Mouse (Mus musculus): ENCODE data around the gene Casz1. TPM values are rescaled to one million over a fixed set of nuclear protein-coding genes. Genes with fewer than 3 reads are reported as not detected.

Casz1 gene
- polyA plus RNA-seq, 1 experiment = 120 TPM

DNA sequence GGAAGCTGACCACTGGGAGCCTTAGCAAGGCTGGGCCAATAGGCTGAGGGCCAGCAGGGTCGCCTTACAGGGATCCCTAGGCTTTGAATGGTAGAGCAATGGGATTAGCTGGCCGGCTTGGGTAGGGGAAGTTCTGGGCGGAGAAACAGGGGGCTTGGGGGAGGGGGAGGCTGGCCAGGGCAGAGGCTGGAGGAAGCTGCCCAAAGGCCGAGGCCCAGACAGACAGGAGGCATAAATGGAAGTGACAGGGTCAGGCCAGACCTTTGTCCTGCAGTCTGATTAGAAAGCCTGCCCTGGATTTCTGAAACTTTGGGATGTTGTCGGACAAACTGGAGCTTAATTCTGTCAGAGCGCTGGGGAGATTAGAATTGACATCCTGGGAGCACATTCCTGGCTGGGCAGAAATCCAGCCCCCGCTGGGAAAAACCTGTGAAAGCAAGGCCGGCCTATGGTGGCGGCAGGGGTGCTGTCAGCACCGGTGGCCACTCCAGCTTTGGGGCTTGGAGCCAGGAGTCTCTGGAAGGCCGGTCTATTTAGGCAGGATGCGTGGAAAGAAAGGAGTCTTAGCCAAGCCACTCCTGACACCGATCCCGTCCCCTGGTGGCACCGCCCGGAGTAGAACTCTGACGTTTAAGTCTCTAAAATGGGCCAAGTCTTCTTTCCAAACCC lies 76.9 kb downstream of the Casz1 start:
- 72% methylated on average over 17 of the region's 17 CpGs for WGBS
- peaks cover 10% of the 10 kb centered on the region for H3K36me3 ChIP-seq (ENCODE audit: control insufficient read depth, insufficient read depth, low read length)

DNA sequence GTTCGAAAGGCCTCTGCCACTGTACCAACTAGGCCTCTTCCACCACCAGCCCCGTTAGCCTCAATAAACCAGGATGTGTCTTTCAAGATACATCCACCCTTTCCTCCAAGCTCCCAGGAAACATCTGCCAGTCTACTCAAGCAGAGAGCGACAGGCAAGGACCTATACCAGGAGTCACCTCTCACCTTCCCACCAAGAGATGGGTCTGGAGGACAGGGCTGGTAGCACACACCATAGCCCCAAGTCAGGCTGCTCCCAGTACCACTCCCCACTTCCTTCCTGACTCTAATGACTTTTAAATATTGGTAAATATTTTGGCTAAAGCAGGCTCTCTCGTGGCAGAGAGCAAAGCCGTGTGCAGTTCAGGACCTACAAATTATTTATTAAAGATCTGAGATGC lies 77.6 kb downstream of the Casz1 start:
- no peaks in the 10 kb centered on the region for H3K27me3 ChIP-seq (ENCODE audit: control insufficient read depth, insufficient read depth, low read length)
- no peak overlapping the region for H3K4me3 ChIP-seq (ENCODE audit: low read depth, low read length)
- no peak overlapping the region for H3K27ac ChIP-seq (ENCODE audit: insufficient read depth, low read depth, low read length)
- TF ChIP-seq CTCF (IDR thresholded peaks at IDR 0.05; ENCODE audit: extremely low read depth, insufficient read length, insufficient replicate concordance, low read depth, low read length) (no peak), POLR2A (IDR thresholded peaks at IDR 0.05; ENCODE audit: low read depth, low read length) (no peak)
- peaks cover 10% of the 10 kb centered on the region for H3K36me3 ChIP-seq (ENCODE audit: control insufficient read depth, insufficient read depth, low read length)
- 89% methylated on average over 5 of the region's 5 CpGs for WGBS
- peaks cover 16% of the 10 kb centered on the region for H3K4me1 ChIP-seq (ENCODE audit: control insufficient read depth, insufficient read depth, insufficient read length, low read length)

More for the DNA sequence above, 76.9 kb downstream of the Casz1 start:
- no peak overlapping the region for H3K4me3 ChIP-seq (ENCODE audit: low read depth, low read length)
- no peaks in the 10 kb centered on the region for H3K27me3 ChIP-seq (ENCODE audit: control insufficient read depth, insufficient read depth, low read length)
- H3K27ac ChIP-seq (ENCODE audit: insufficient read depth, low read depth, low read length) = no peak overlapping the region
- TF ChIP-seq POLR2A (IDR thresholded peaks at IDR 0.05; ENCODE audit: low read depth, low read length) = no peak
- no peak for TF ChIP-seq CTCF (IDR thresholded peaks at IDR 0.05; ENCODE audit: extremely low read depth, insufficient read length, insufficient replicate concordance, low read depth, low read length)
- peaks cover 16% of the 10 kb centered on the region for H3K4me1 ChIP-seq (ENCODE audit: control insufficient read depth, insufficient read depth, insufficient read length, low read length)

DNA sequence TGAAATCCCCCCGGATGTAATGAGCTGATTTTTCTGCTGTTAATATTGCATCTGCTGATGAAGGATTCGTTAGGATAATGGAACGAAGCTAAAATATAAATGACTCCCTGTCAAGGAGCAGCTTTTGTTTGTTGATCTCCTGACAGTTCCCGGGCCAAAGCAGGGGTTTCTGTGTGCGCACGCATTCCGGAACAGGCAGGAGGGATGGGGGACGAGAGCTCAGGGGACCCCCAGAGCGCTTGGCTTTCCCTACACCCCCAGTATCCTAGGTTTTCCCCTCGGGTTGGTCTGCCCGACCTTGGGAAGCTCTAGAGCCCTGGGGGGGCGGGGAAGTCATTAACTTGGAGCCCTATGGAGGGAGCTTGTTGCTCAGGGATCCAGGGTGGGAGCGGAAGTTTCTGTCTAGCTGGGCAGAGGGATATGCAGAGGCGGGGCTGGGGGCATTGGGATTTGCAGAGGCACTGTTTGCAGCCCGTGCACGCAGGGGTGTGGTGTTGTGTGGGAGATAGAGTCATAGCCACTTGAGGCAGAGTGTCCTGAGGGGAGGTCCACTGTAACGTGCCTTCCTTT lies 78.2 kb downstream of the Casz1 start:
- H3K27ac ChIP-seq (ENCODE audit: insufficient read depth, low read depth, low read length) = no peak overlapping the region
- 61% methylated on average over 17 of the region's 17 CpGs for WGBS
- TF ChIP-seq CTCF (IDR thresholded peaks at IDR 0.05; ENCODE audit: extremely low read depth, insufficient read length, insufficient replicate concordance, low read depth, low read length) (no peak), POLR2A (IDR thresholded peaks at IDR 0.05; ENCODE audit: low read depth, low read length) (no peak)

DNA sequence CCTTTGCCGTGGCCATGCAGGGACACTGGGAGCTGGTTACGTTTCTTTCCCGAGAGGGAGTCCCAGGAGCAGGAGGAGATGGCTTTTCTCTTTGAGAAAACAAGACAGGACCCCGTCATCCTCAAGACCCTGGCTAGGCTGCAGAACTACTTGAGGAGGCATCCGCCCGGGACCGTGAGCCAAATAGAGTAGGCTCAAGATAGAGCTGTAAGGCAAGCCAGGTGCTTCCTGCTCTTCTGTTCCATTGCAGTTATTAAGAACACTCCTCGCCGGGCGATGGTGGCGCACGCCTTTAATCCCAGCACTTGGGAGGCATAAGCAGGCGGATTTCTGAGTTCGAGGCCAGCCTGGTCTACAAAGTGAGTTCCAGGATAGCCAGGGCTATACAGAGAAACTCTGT lies 80.4 kb downstream of the Casz1 start:
- Histone ChIP-seq H3K27ac (ENCODE audit: insufficient read depth, low read depth, low read length) (no peak overlapping the region), H3K36me3 (ENCODE audit: control insufficient read depth, insufficient read depth, low read length) (peaks cover 8% of the 10 kb centered on the region), H3K27me3 (ENCODE audit: control insufficient read depth, insufficient read depth, low read length) (no peaks in the 10 kb centered on the region), H3K4me1 (ENCODE audit: control insufficient read depth, insufficient read depth, insufficient read length, low read length) (peaks cover 3% of the 10 kb centered on the region; the same call in 1 of the 2 replicates), H3K4me3 (ENCODE audit: low read depth, low read length) (no peak overlapping the region)
- TF ChIP-seq CTCF (IDR thresholded peaks at IDR 0.05; ENCODE audit: extremely low read depth, insufficient read length, insufficient replicate concordance, low read depth, low read length) = no peak
- TF ChIP-seq POLR2A (IDR thresholded peaks at IDR 0.05; ENCODE audit: low read depth, low read length) = no peak
- WGBS = 88% methylated on average over 14 of the region's 14 CpGs

More for the DNA sequence above, 78.2 kb downstream of the Casz1 start:
- H3K4me3 ChIP-seq (ENCODE audit: low read depth, low read length) = no peak overlapping the region
- H3K27me3 ChIP-seq (ENCODE audit: control insufficient read depth, insufficient read depth, low read length) = no peaks in the 10 kb centered on the region
- peaks cover 16% of the 10 kb centered on the region for H3K4me1 ChIP-seq (ENCODE audit: control insufficient read depth, insufficient read depth, insufficient read length, low read length)
- peaks cover 8% of the 10 kb centered on the region for H3K36me3 ChIP-seq (ENCODE audit: control insufficient read depth, insufficient read depth, low read length)

DNA sequence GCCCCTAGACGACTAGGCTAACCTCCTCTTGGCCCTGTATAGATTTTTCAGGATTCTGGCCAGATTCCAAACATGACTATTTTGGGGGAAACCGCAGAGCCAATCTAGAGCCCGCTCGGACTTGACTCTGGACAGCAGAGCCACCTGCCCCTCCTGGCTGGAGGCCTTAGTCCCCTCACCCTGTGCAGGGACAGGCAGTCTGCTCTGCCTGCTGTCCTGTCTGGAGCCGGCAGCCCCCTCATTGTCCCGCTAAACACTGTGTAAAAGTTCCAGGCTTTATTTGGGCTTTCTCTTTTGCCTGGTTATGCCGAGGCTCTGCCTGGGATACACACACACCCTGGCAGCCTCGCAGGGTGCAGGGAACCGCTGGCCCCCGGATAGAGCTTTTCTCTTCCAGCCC lies 81.2 kb downstream of the Casz1 start:
- Histone ChIP-seq H3K4me1 (ENCODE audit: control insufficient read depth, insufficient read depth, insufficient read length, low read length) (peaks cover 3% of the 10 kb centered on the region; the same call in 1 of the 2 replicates), H3K4me3 (ENCODE audit: low read depth, low read length) (no peak overlapping the region), H3K27ac (ENCODE audit: insufficient read depth, low read depth, low read length) (no peak overlapping the region), H3K36me3 (ENCODE audit: control insufficient read depth, insufficient read depth, low read length) (peaks cover 12% of the 10 kb centered on the region), H3K27me3 (ENCODE audit: control insufficient read depth, insufficient read depth, low read length) (no peaks in the 10 kb centered on the region)
- TF ChIP-seq POLR2A (IDR thresholded peaks at IDR 0.05; ENCODE audit: low read depth, low read length) (no peak), CTCF (IDR thresholded peaks at IDR 0.05; ENCODE audit: extremely low read depth, insufficient read length, insufficient replicate concordance, low read depth, low read length) (no peak)
- WGBS = 66% methylated on average over 10 of the region's 10 CpGs

DNA sequence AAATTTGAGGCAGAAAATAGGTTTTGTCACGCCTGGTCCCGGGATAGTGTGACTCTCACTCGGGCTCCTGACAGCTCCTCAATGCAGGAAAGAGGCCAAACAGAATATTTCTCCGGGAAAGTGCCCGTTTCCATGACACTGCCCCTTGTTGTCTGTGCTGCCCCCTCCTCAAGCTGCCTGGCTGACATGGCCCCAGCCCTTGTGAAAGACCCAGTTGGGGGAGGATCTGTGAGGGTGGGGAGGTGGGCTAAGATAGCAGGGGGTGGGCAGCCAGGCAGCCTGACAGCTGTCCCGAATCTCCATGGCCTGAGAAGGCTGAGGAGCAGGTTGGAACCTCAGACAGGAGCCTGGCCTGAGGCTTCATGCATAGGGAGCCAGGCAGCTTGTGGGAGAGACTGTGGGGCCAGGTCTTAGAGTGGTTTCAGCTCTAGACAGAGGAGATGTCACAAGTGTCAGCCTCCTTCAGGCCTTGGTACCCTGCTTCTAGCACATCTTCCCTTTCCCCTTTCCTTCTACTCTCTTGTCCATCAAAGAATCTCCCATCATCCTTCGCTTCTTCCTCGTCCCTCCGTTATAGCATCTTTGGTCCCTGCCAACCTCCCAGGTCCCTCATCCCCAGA lies 81.8 kb downstream of the Casz1 start:
- TF ChIP-seq POLR2A (IDR thresholded peaks at IDR 0.05; ENCODE audit: low read depth, low read length) (no peak), CTCF (IDR thresholded peaks at IDR 0.05; ENCODE audit: extremely low read depth, insufficient read length, insufficient replicate concordance, low read depth, low read length) (no peak)
- no peaks in the 10 kb centered on the region for H3K27me3 ChIP-seq (ENCODE audit: control insufficient read depth, insufficient read depth, low read length)
- no peak overlapping the region for H3K4me3 ChIP-seq (ENCODE audit: low read depth, low read length)
- 85% methylated on average over 9 of the region's 9 CpGs for WGBS
- peaks cover 16% of the 10 kb centered on the region for H3K36me3 ChIP-seq (ENCODE audit: control insufficient read depth, insufficient read depth, low read length)
- H3K27ac ChIP-seq (ENCODE audit: insufficient read depth, low read depth, low read length) = no peak overlapping the region
- peaks cover 3% of the 10 kb centered on the region; the same call in 1 of the 2 replicates for H3K4me1 ChIP-seq (ENCODE audit: control insufficient read depth, insufficient read depth, insufficient read length, low read length)

DNA sequence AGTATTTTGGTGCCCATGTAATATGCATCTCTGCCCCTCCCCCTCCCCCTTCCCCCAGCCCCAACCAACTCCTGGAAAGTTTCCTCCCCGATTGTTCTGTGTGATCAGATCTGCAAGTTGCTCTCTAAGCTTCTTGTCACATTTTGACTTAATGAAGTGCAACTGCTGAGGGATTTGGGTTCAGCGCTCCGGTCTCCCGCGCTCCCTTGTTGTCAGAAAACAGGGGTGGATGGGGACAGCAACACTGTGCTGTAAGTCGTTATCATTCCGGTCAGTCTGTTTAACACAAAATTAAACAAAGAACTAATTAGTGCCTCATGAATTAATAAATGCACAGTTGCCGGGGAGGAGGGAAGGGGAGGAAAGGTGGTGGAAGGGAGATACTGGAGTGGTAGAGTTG lies 84.0 kb downstream of the Casz1 start:
- 87% methylated on average over 8 of the region's 8 CpGs for WGBS
- Histone ChIP-seq H3K36me3 (ENCODE audit: control insufficient read depth, insufficient read depth, low read length) (peaks cover 19% of the 10 kb centered on the region), H3K27me3 (ENCODE audit: control insufficient read depth, insufficient read depth, low read length) (no peaks in the 10 kb centered on the region), H3K4me1 (ENCODE audit: control insufficient read depth, insufficient read depth, insufficient read length, low read length) (no peaks in the 10 kb centered on the region; the same call in 1 of the 2 replicates), H3K4me3 (ENCODE audit: low read depth, low read length) (no peak overlapping the region), H3K27ac (ENCODE audit: insufficient read depth, low read depth, low read length) (no peak overlapping the region)
- TF ChIP-seq CTCF (IDR thresholded peaks at IDR 0.05; ENCODE audit: extremely low read depth, insufficient read length, insufficient replicate concordance, low read depth, low read length) (no peak), POLR2A (IDR thresholded peaks at IDR 0.05; ENCODE audit: low read depth, low read length) (no peak)

Data from small intestine, adult 2 months (tissue).